Mouse (Mus musculus): ENCODE data around the gene Lig1. TPM values are rescaled to one million over a fixed set of nuclear protein-coding genes. Genes with fewer than 3 reads are reported as not detected.

The Lig1 gene
- total RNA-seq, 2 experiments from 2014 or later, result 30.4 to 62.7 TPM

DNA sequence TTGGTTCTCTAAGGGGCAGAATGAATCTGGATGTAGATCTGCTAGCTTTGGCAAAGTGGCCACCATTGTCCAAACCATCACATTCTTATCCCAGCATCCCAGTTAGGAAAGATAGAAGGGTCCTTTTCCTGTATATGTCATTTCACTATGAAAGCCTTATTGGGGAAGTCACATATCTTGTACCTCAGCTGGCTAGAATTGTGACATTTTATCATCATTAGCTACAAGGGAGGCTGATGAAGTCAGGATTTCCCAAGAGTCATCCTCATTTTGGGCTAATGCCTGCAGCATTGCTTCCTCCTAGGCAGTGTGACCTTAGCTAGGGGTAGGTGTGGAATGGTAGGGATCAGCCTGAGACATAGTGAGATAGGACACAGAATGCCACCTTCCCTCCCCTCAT, 26.3 kb downstream of the Lig1 start:
- ATAC-seq (replicated peaks; ENCODE audit: low FRiP score, poor library complexity, severe bottlenecking), result no peak

DNA sequence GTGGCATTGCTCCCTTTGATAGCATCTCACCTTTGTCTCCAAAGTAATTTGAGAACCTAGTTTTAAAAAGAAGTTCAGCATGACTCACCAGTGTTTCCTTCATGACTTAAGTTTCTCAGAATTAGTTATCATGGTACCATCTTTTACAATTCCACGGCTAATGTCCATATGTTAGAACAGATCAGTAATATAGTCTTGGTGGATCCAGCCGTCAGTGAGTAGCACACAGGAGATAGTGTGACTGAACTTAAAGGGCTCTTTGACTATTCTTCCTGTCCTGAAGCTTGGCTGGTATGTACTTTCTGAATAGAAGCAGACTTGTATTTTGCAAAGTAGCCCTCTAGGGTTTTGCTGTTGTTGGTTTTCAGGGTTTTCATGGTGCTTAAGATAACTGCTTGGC, 32.3 kb downstream of the Lig1 start:
- ATAC-seq (replicated peaks; ENCODE audit: low FRiP score, poor library complexity, severe bottlenecking), result no peak

- no peak for ATAC-seq (replicated peaks; ENCODE audit: low FRiP score, poor library complexity, severe bottlenecking)
These were observed 33.6 kb downstream of the Lig1 start for GRCm38 (mm10) chr7:13310493-13311199.

DNA sequence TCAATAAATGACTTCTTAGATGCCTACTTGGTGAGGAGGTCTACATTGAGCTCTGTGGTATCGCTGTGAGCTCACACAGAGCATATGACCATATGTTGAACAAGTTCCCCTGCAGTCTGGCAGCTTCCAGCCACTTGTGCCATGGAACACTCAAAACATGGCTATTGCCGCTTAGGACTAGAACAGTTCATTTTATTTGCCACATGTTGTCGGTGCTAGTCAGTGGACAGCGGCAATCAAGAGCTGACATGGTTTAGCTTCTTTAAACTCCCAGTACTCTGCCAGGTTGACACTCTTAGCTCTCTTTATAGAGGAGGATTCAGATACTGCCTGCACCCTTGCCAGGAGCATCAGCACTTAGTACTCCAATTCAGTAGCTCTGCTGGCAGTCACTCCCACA, 34.3 kb downstream of the Lig1 start:
- no peak for ATAC-seq (replicated peaks; ENCODE audit: low FRiP score, poor library complexity, severe bottlenecking)

DNA sequence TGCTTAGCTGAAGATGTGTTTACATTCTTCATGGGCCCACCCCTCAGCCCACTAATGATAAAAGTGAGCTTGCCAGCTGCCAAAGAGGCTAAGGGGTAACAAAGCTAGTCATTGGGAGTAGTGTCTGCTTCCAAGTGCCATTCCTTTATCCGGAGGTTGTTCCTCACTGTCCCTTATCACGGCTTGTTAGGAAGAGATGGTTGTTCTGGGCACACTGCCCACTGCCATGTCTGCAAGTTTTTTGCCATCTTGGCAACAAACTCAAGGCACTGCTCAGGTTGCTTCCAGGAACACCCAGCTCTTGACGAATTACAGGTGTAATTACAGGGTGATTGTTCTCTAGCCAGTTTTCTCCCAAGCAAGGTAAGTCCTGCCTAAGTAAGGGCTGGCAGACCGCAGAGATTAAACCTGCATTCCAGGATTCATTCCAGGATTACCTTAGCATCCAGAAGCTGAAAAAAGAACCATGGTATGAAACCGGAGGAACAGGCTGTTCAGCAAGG, 37.1 kb downstream of the Lig1 start:
- no peak for ATAC-seq (replicated peaks; ENCODE audit: low FRiP score, poor library complexity, severe bottlenecking)

DNA sequence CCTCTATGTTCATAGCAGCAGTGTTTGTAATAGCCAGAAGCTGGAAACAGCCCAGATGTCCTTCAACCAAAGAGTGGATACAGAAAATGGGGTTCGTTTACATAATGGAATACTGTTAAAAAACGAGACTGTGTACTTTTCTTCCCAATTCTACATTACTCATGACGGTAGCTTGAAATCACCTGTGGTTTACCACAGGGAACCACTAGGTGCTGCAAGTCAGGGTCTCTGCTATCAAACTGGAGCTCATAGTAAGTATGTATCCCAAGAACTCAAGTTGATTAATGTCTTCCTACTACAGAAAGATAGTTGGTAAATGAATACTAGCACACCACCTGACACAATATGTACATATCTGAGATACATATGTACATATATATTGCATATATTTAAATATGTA, 44.3 kb downstream of the Lig1 start:
- no peak for ATAC-seq (replicated peaks; ENCODE audit: low FRiP score, poor library complexity, severe bottlenecking)

DNA sequence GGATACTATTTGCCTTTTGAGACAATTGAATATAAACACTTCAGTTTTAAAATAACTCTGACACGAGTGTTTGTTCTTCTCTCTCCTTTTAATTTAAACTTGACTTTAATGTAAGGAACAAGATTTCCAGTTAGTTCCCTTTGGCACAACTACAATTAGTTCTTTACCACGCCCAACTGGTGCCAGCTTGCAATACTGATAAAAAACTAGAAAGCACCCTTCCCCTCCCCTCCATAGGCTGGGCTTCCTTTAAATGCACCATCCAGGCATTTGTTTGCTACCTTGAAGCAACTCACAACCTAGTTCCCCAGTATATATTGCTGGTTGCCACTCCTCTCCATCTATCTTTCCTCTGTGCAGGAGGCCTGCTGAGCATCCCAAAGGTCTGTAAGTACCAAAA, 47.2 kb downstream of the Lig1 start, which contains the start of gene Pla2g4c:
TSS of gene Pla2g4c (plus strand) at position 340 of the 400 bp plus-strand sequence.
- peak; percentile 72; the same call in 1 of the 2 replicates for ATAC-seq (replicated peaks; ENCODE audit: low FRiP score, poor library complexity, severe bottlenecking)

GRCm38 (mm10) chr7:13330575-13330974, 53.5 kb downstream of the Lig1 start:
- no peak for ATAC-seq (replicated peaks; ENCODE audit: low FRiP score, poor library complexity, severe bottlenecking)

GRCm38 (mm10) chr7:13355943-13356342, 78.9 kb downstream of the Lig1 start:
- no peak for ATAC-seq (replicated peaks; ENCODE audit: low FRiP score, poor library complexity, severe bottlenecking)

Other genes starting within 250 kb of the Lig1 start
- gene Chmp2a, start 242.5 kb upstream of the Lig1 start, total RNA-seq (2015; ENCODE audit: low replicate concordance), result 97.4 and 99.3 TPM in 2 replicates
- gene Chmp2a, start 242.5 kb upstream of the Lig1 start, total RNA-seq (2017; ENCODE audit: low replicate concordance), result 144 and 170 TPM in 2 replicates
- 45.0 and 92.0 TPM in 2 replicates for gene Ube2m, start 239.0 kb upstream of the Lig1 start, total RNA-seq (2015; ENCODE audit: low replicate concordance)
- gene Ube2m, start 239.0 kb upstream of the Lig1 start, total RNA-seq (2017; ENCODE audit: low replicate concordance), result 32.8 and 112 TPM in 2 replicates
- gene Mzf1, start 222.5 kb upstream of the Lig1 start, total RNA-seq (2015; ENCODE audit: low replicate concordance), result not detected in 2 replicates
- 0.56 TPM in 1 of 2 replicates, not detected in the other for gene Mzf1, start 222.5 kb upstream of the Lig1 start, total RNA-seq (2017; ENCODE audit: low replicate concordance)
- not detected in 2 replicates for gene Vmn1r85, start 182.1 kb upstream of the Lig1 start, total RNA-seq (2015; ENCODE audit: low replicate concordance)
- not detected in 2 replicates for gene Vmn1r85, start 182.1 kb upstream of the Lig1 start, total RNA-seq (2017; ENCODE audit: low replicate concordance)
- not detected in 2 replicates for gene Vmn1r86, start 157.4 kb upstream of the Lig1 start, total RNA-seq (2015; ENCODE audit: low replicate concordance)
- gene Vmn1r86, start 157.4 kb upstream of the Lig1 start, total RNA-seq (2017; ENCODE audit: low replicate concordance), result 0.28 TPM in 1 of 2 replicates, not detected in the other
- not detected in 2 replicates for gene Vmn1r87, start 137.1 kb upstream of the Lig1 start, total RNA-seq (2015; ENCODE audit: low replicate concordance)
- gene Vmn1r87, start 137.1 kb upstream of the Lig1 start, total RNA-seq (2017; ENCODE audit: low replicate concordance), result not detected in 2 replicates
- not detected in 2 replicates for gene Vmn1r88, start 117.7 kb upstream of the Lig1 start, total RNA-seq (2015; ENCODE audit: low replicate concordance)
- not detected in 2 replicates for gene Vmn1r88, start 117.7 kb upstream of the Lig1 start, total RNA-seq (2017; ENCODE audit: low replicate concordance)
- not detected in 2 replicates for gene Vmn1r89, start 64.3 kb upstream of the Lig1 start, total RNA-seq (2015; ENCODE audit: low replicate concordance)
- gene Vmn1r89, start 64.3 kb upstream of the Lig1 start, total RNA-seq (2017; ENCODE audit: low replicate concordance), result not detected in 2 replicates
- 0.21 and 3.1 TPM in 2 replicates for gene Zswim9, start 1.4 kb downstream of the Lig1 start, total RNA-seq (2015; ENCODE audit: low replicate concordance)
- 2.1 and 2.2 TPM in 2 replicates for gene Zswim9, start 1.4 kb downstream of the Lig1 start, total RNA-seq (2017; ENCODE audit: low replicate concordance)
- 0.96 and 6.1 TPM in 2 replicates for gene Pla2g4c, start 47.4 kb downstream of the Lig1 start, total RNA-seq (2015; ENCODE audit: low replicate concordance)
- 5.0 and 8.9 TPM in 2 replicates for gene Pla2g4c, start 47.4 kb downstream of the Lig1 start, total RNA-seq (2017; ENCODE audit: low replicate concordance)
- not detected in 2 replicates for gene Cabp5, start 120.8 kb downstream of the Lig1 start, total RNA-seq (2015; ENCODE audit: low replicate concordance)
- gene Cabp5, start 120.8 kb downstream of the Lig1 start, total RNA-seq (2017; ENCODE audit: low replicate concordance), result 0.28 TPM in 1 of 2 replicates, not detected in the other
- not detected in 2 replicates for gene Bsph1, start 173.6 kb downstream of the Lig1 start, total RNA-seq (2015; ENCODE audit: low replicate concordance)
- gene Bsph1, start 173.6 kb downstream of the Lig1 start, total RNA-seq (2017; ENCODE audit: low replicate concordance), result not detected in 2 replicates

Data from erythroblast, adult 5-6 weeks (primary cell).